Mouse (Mus musculus) stomach, postnatal 0 days (tissue): Measurements from ENCODE around the gene Gfra1. TPM values are rescaled to one million over a fixed set of nuclear protein-coding genes. Genes with fewer than 3 reads are reported as not detected.

ENCODE experiments used
- ATAC-seq: fragments of 200-750 bp; cut with Nextera tagmentation; 2 replicates; pipeline ENCODE4 v1.8.0; 2017; ENCODE audit not compliant: low FRiP score, low TSS enrichment
- DNase-seq: peaks from one replicate; pipeline ENCODE4 v3.0.0-alpha.2; 2016; ENCODE audit warnings: low spot score
- H3K27ac ChIP-seq: fragments of 300-500 bp; sonication (generic); replicated peaks from 2 replicates; pipeline ENCODE4 v1.5.1; 2014; ENCODE audit warnings: mild to moderate bottlenecking, control low read depth
- H3K27me3 ChIP-seq: fragments of 300-500 bp; sonication (generic); 2 replicates; pipeline ENCODE4 v1.6.1; 2014; ENCODE audit warnings: low read length; ENCODE audit not compliant: control insufficient read depth, insufficient read depth
- H3K36me3 ChIP-seq: fragments of 300-500 bp; sonication (generic); 2 replicates; pipeline ENCODE4 v1.6.1; 2014; ENCODE audit warnings: low read length, mixed read lengths; ENCODE audit not compliant: control insufficient read depth, insufficient read depth
- H3K4me1 ChIP-seq: fragments of 300-500 bp; sonication (generic); replicated peaks from 2 replicates; pipeline ENCODE4 v1.6.1; 2014; ENCODE audit warnings: antibody characterized with exemption; ENCODE audit not compliant: control insufficient read depth, insufficient read depth
- H3K4me2 ChIP-seq: fragments of 300-500 bp; sonication (generic); replicated peaks from 2 replicates; pipeline ENCODE4 v1.6.1; 2014; ENCODE audit warnings: low read depth, mild to moderate bottlenecking, control low read depth, moderate library complexity
- H3K4me3 ChIP-seq: fragments of 300-500 bp; sonication (generic); 2 replicates; pipeline ENCODE4 v1.5.1; 2014; ENCODE audit warnings: low read depth, low read length, control low read depth
- H3K9ac ChIP-seq: fragments of 300-500 bp; sonication (generic); 2 replicates; pipeline ENCODE4 v1.6.1; 2014; ENCODE audit warnings: mild to moderate bottlenecking, low read length, control low read depth, mixed read lengths
- H3K9me3 ChIP-seq: fragments of 300-500 bp; sonication (generic); 2 replicates; pipeline ENCODE4 v1.6.1; 2016; ENCODE audit warnings: low read length; ENCODE audit not compliant: control insufficient read depth
- CTCF ChIP-seq: IDR thresholded peaks from 2 replicates; pipeline ENCODE4 v1.5.1; 2016; ENCODE audit warnings: antibody characterized with exemption, low read depth, mild to moderate bottlenecking, moderate library complexity
- EP300 ChIP-seq: optimal IDR thresholded peaks from 2 replicates; pipeline ENCODE3; 2016; ENCODE audit warnings: antibody characterized with exemption
- WGBS: fragments of 180-500 bp; shearing (Covaris S2); extraction: QIAGEN DNeasy Blood & Tissue Kit; methylation state at CpG from one replicate; pipeline ENCODE4 v1.1.7; 2014; 5-methylcytosine and 5-hydroxymethylcytosine counted together
- polyA plus RNA-seq: library from polyadenylated mRNA; unstranded; fragments of >200 nt; fragmentation: Nextera tagmentation; extraction: Ambion mirVana; gene quantifications from 2 replicates; pipeline ENCODE4 v1.2.1, GENCODE M21; 2015

Gene Gfra1
- polyA plus RNA-seq, 1 experiment from 2014 or later: 9.1 TPM

DNA sequence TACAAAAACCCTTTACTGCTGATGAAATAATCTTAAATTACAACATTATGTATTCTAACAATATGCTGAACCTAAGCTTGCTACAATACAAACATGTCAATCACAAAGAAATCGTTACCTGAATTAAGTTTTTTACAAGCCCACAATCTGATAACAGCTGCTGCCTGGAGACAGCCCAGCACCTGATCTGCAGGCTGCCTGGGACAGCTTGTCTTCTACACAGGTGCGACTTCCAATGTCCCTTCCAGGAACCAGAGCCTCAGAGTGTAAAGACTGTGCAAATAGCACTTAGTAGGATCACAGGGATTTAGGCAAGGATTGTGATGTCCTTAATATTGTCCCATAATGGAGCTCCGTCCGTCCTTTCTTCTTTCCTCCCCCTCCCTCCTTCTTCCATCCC, 204.0 kb downstream of the Gfra1 start:
- ATAC-seq: no peak
- Histone ChIP-seq H3K36me3 (no peaks in the 10 kb centered on the region), H3K27me3 (no peaks in the 10 kb centered on the region), H3K4me1 (no peaks in the 10 kb centered on the region), H3K4me3 (no peak overlapping the region), H3K4me2 (no peak overlapping the region), H3K9me3 (no peaks in the 10 kb centered on the region), H3K27ac (no peak overlapping the region), H3K9ac (no peak overlapping the region)
- TF ChIP-seq EP300: no peak
- WGBS: 77% methylated on average over 4 of the region's 4 CpGs
- DNase-seq: no peak

DNA sequence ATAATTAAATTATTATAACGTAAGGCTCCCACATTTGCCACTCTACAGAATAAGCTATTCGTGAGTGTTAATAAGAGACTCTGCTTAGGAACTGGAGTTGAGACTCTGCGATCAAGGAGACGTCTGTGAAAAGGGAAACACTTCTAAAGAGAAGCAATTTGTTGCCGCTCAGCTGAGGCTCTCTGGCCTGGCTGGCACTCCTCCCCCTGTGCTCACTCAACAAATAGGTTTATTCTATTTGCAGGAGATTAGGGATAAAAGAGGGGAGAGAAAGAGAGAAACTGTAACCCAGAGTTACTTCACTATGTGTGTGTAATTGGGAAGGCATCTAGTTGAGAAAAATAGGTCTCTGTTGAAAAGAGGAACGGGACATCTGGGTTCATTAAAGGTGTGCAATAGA, 204.6 kb downstream of the Gfra1 start:
- 50% methylated on average over 6 of the region's 6 CpGs for WGBS
- Histone ChIP-seq H3K9me3 (no peaks in the 10 kb centered on the region), H3K27ac (no peak overlapping the region), H3K4me2 (no peak overlapping the region), H3K4me1 (no peaks in the 10 kb centered on the region), H3K4me3 (no peak overlapping the region), H3K9ac (no peak overlapping the region), H3K27me3 (no peaks in the 10 kb centered on the region), H3K36me3 (no peaks in the 10 kb centered on the region)
- peak; percentile 26 for DNase-seq
- no peak for TF ChIP-seq EP300
- TF ChIP-seq CTCF: no peak
- ATAC-seq: no peak

DNA sequence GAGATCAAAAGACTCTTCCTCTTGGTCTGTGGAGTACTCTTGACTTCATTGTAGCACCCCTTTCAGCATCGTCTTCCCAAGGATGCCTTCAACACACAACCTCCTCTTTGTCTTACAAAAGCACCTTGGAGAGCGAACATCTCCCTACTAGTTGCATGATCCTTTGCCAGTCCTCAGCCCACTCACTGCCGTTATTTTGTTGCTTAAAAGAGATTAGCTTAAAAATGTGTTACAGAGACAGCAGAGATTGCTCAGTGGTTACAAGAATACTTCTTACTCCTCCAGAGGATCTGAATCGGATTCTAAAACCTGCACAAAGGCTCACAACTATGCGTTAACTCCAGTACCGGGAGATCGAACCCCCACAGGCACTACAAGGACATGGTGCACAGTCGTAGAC, 205.5 kb downstream of the Gfra1 start:
- Histone ChIP-seq H3K4me3 (no peak overlapping the region), H3K9ac (no peak overlapping the region), H3K9me3 (no peaks in the 10 kb centered on the region), H3K27me3 (no peaks in the 10 kb centered on the region), H3K4me2 (no peak overlapping the region), H3K4me1 (no peaks in the 10 kb centered on the region), H3K27ac (no peak overlapping the region), H3K36me3 (no peaks in the 10 kb centered on the region)
- no peak for ATAC-seq
- WGBS: 92% methylated on average over 8 of the region's 8 CpGs
- TF ChIP-seq CTCF: no peak
- no peak for TF ChIP-seq EP300
- no peak for DNase-seq

DNA sequence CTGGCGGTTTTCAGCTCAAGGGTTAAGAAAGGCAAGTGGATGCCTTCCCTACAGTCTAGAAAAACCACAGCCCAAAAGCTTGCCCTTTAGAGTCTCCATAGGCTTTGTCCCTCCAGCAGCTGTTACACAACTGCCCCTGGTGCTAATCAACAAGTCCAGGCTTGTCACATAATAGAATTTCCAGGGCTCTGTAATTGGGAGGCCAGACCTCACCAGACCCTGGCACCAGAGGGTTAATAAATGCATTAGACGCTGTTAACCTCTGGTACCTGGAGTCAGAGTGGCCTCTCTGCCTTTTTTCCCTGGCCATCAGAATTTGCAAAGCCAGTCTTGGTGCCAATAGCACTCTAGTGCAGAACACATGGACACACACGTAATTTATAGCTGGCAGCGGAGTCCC, 211.6 kb downstream of the Gfra1 start:
- 65% methylated on average over 4 of the region's 4 CpGs for WGBS
- no peak overlapping the region for H3K4me3 ChIP-seq
- TF ChIP-seq EP300: no peak
- TF ChIP-seq CTCF: no peak
- H3K36me3 ChIP-seq: no peaks in the 10 kb centered on the region
- no peaks in the 10 kb centered on the region for H3K4me1 ChIP-seq
- H3K9ac ChIP-seq: no peak overlapping the region
- ATAC-seq (no peak), DNase-seq (no peak)
- H3K9me3 ChIP-seq: no peaks in the 10 kb centered on the region
- no peak overlapping the region for H3K4me2 ChIP-seq
- H3K27ac ChIP-seq: no peak overlapping the region
- no peaks in the 10 kb centered on the region for H3K27me3 ChIP-seq

DNA sequence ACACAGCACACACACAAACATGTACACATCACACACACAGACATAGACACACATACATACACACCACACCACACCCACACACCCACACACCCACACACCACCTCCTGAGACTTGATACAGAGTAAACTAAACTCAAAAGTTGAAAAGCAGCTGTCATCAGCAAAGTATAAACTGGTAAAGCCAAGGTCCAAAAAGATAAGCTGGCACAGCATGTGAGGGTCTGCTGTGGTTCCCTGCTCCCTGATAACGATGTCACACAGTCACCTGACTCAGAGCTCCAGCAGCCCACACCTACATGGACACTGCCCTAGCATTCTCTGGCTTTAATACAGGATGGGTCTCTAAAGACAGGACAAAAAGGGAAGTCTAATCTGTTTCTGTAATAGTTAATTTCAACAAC, 212.1 kb downstream of the Gfra1 start:
- no peak overlapping the region for H3K9ac ChIP-seq
- WGBS: 67% methylated on average over 1 of the region's 1 CpGs
- H3K4me1 ChIP-seq: no peaks in the 10 kb centered on the region
- H3K4me3 ChIP-seq: no peak overlapping the region
- no peaks in the 10 kb centered on the region for H3K9me3 ChIP-seq
- DNase-seq (peak; percentile 23), ATAC-seq (peak; percentile 64)
- H3K36me3 ChIP-seq: no peaks in the 10 kb centered on the region
- no peak overlapping the region for H3K4me2 ChIP-seq
- H3K27me3 ChIP-seq: no peaks in the 10 kb centered on the region
- H3K27ac ChIP-seq: no peak overlapping the region
- TF ChIP-seq CTCF (no peak), EP300 (no peak)

DNA sequence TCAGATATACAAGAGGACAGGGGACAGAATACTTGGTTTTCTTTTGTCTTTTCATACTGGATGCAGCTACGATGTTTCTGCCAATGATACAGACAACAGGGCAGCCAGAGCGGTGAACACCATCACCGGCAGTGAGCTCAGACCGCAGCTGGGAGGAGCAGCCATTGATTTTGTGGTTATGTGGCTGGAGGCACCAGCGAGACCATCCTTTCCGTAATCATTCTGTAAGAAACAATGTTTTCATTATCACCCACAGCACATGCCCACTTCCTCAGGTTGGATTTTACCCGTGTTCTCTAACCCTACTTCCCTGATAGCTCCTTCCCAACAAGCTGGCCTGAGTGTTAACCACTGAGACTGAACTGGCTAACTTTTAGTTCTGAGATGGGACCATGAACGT, 217.4 kb downstream of the Gfra1 start:
- no peak for TF ChIP-seq CTCF
- no peak for TF ChIP-seq EP300

More for the DNA sequence above, 217.4 kb downstream of the Gfra1 start:
- 74% methylated on average over 8 of the region's 8 CpGs for WGBS
- Histone ChIP-seq H3K27me3 (no peaks in the 10 kb centered on the region), H3K9ac (no peak overlapping the region), H3K27ac (no peak overlapping the region), H3K4me3 (no peak overlapping the region), H3K9me3 (no peaks in the 10 kb centered on the region), H3K4me1 (no peaks in the 10 kb centered on the region), H3K4me2 (no peak overlapping the region), H3K36me3 (no peaks in the 10 kb centered on the region)
- DNase-seq (no peak), ATAC-seq (no peak)
